Mouse (Mus musculus) thymus, adult 2 months (tissue): ENCODE measurements around the gene Sval2. TPM values are rescaled to one million over a fixed set of nuclear protein-coding genes. Genes with fewer than 3 reads are reported as not detected.

Source experiments
- DNase-seq: peaks from one replicate; pipeline ENCODE4 v3.0.0; 2021
- H3K27ac ChIP-seq: fragments of 200-500 bp; 2 replicates; pipeline ENCODE4 v1.5.1; 2012; ENCODE audit warnings: low read length, control low read depth; ENCODE audit not compliant: control insufficient read depth, insufficient read depth
- H3K27me3 ChIP-seq: fragments of 200-500 bp; 2 replicates; pipeline ENCODE4 v1.6.1; 2012; ENCODE audit warnings: mild to moderate bottlenecking, low read length, moderate library complexity, mixed read lengths; ENCODE audit not compliant: control insufficient read depth, insufficient read depth
- H3K36me3 ChIP-seq: fragments of 200-500 bp; 2 replicates; pipeline ENCODE4 v1.6.1; 2012; ENCODE audit warnings: mild to moderate bottlenecking, low read length, moderate library complexity; ENCODE audit not compliant: control insufficient read depth, insufficient read depth
- H3K4me1 ChIP-seq: fragments of 200-500 bp; replicated peaks from 2 replicates; pipeline ENCODE4 v1.6.1; 2012; ENCODE audit warnings: low read length; ENCODE audit not compliant: control insufficient read depth, insufficient read depth
- H3K4me3 ChIP-seq: fragments of 200-500 bp; 2 replicates; pipeline ENCODE4 v1.5.1; 2012; ENCODE audit warnings: mild to moderate bottlenecking, low read length, control low read depth, moderate library complexity; ENCODE audit not compliant: control insufficient read depth, insufficient read depth
- CTCF ChIP-seq: fragments of 200-500 bp; IDR thresholded peaks from 2 replicates; pipeline ENCODE4 v1.5.1; 2012; ENCODE audit warnings: mild to moderate bottlenecking, control low read depth, low read length, moderate library complexity, borderline replicate concordance; ENCODE audit not compliant: control insufficient read depth, poor library complexity, insufficient read depth; ENCODE audit errors: extremely low read depth
- POLR2A ChIP-seq: fragments of 200-500 bp; IDR thresholded peaks from 2 replicates; pipeline ENCODE4 v1.6.1; 2012; ENCODE audit warnings: mild to moderate bottlenecking, low read length, control low read depth, moderate library complexity; ENCODE audit not compliant: control insufficient read depth, poor library complexity, insufficient read depth; ENCODE audit errors: extremely low read depth
- WGBS: fragments of 180-500 bp; shearing (Covaris S2); methylation state at CpG from one replicate; pipeline ENCODE4 v1.1.7; 2018; 5-methylcytosine and 5-hydroxymethylcytosine counted together
- polyA plus RNA-seq: library from polyadenylated mRNA; depleted of rRNA; stranded (reverse); fragments of >200 nt; gene quantifications from 2 replicates; pipeline ENCODE4 v1.2.3, GENCODE M21; 2012; rRNA removed

Gene Sval2
- polyA plus RNA-seq: not detected in 2 replicates

GRCm38 (mm10) chr6:41852689-41853088, at the start of gene Sval2:
Sval2 (plus strand) TSS chr6:41852989.
- Histone ChIP-seq H3K36me3 (no peaks in the 10 kb centered on the region), H3K27ac (no peak within 1 kb of the TSS), H3K27me3 (no peaks in the 10 kb centered on the region), H3K4me3 (no peak within 1 kb of the TSS), H3K4me1 (no peaks in the 10 kb centered on the region)
- WGBS: 92% methylated on average over 3 of the region's 3 CpGs
- no peak for DNase-seq
- TF ChIP-seq POLR2A: no peak

DNA sequence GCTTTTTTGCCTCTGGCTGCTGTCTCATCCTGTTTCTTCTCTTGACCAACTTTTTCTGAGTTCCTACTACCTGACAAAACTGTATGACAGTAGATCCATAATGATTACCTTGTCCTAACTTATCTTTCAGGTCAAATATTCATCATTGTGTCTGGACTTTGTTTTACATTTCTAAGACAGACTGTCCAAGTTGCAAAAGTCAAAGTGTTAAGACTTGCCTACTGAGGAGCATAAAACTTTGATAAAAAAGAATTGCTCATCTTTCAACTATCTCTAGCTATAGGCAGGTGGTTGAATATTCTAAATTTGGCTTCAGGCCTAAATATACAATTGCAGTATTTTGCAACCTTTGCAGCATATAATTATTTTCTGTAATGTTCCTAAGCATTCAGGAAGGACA, 28.7 kb upstream of the Sval2 start:
- no peak for TF ChIP-seq POLR2A
- no peak for TF ChIP-seq CTCF
- Histone ChIP-seq H3K27ac (no peak overlapping the region), H3K36me3 (no peaks in the 10 kb centered on the region), H3K4me3 (no peak overlapping the region), H3K27me3 (no peaks in the 10 kb centered on the region), H3K4me1 (no peaks in the 10 kb centered on the region)
- no peak for DNase-seq

GRCm38 (mm10) chr6:41829516-41829915, 23.3 kb upstream of the Sval2 start:
- no peak for DNase-seq
- no peak overlapping the region for H3K4me3 ChIP-seq
- TF ChIP-seq POLR2A (no peak), CTCF (no peak)
- H3K27ac ChIP-seq: no peak overlapping the region
- H3K4me1 ChIP-seq: no peaks in the 10 kb centered on the region
- 99% methylated on average over 2 of the region's 2 CpGs for WGBS
- H3K27me3 ChIP-seq: no peaks in the 10 kb centered on the region
- H3K36me3 ChIP-seq: no peaks in the 10 kb centered on the region

GRCm38 (mm10) chr6:41847235-41847634, 5.6 kb upstream of the Sval2 start, which contains the start of gene Pip:
Pip (plus strand) TSS chr6:41847535.
- no peak for DNase-seq
- H3K27me3 ChIP-seq: no peaks in the 10 kb centered on the region
- no peaks in the 10 kb centered on the region for H3K4me1 ChIP-seq
- TF ChIP-seq CTCF (no peak), POLR2A (no peak)
- H3K36me3 ChIP-seq: no peaks in the 10 kb centered on the region
- 99% methylated on average over 2 of the region's 2 CpGs for WGBS
- no peak within 1 kb of the TSS for H3K4me3 ChIP-seq
- H3K27ac ChIP-seq: no peak within 1 kb of the TSS

GRCm38 (mm10) chr6:41864038-41864437, 11.2 kb downstream of the Sval2 start:
- Histone ChIP-seq H3K4me3 (no peak overlapping the region), H3K27ac (no peak overlapping the region), H3K27me3 (no peaks in the 10 kb centered on the region), H3K36me3 (no peaks in the 10 kb centered on the region), H3K4me1 (no peaks in the 10 kb centered on the region)
- 87% methylated on average over 2 of the region's 2 CpGs for WGBS
- DNase-seq: no peak
- TF ChIP-seq CTCF (no peak), POLR2A (no peak)

- no peaks in the 10 kb centered on the region for H3K27me3 ChIP-seq
- 87% methylated on average over 5 of the region's 5 CpGs for WGBS
- TF ChIP-seq CTCF (no peak), POLR2A (no peak)
Measured at GRCm38 (mm10) chr6:41911625-41912024, 58.8 kb downstream of the Sval2 start.

More at GRCm38 (mm10) chr6:41911625-41912024, 58.8 kb downstream of the Sval2 start:
- H3K4me1 ChIP-seq: no peaks in the 10 kb centered on the region
- no peak for DNase-seq
- no peak overlapping the region for H3K27ac ChIP-seq
- H3K36me3 ChIP-seq: no peaks in the 10 kb centered on the region
- no peak overlapping the region for H3K4me3 ChIP-seq

Other genes with a start within 250 kb of the Sval2 start
- 277 and 293 TPM in 2 replicates for gene Ephb6, start 247.5 kb upstream of the Sval2 start, polyA plus RNA-seq
- gene Trpv6, start 216.6 kb upstream of the Sval2 start, polyA plus RNA-seq: 0.05 TPM in 2 replicates
- gene Trpv5, start 172.2 kb upstream of the Sval2 start, polyA plus RNA-seq: not detected in 2 replicates
- not detected in 2 replicates for gene Llcfc1, start 168.6 kb upstream of the Sval2 start, polyA plus RNA-seq
- gene Kel, start 148.7 kb upstream of the Sval2 start, polyA plus RNA-seq: 0.52 and 1.00 TPM in 2 replicates
- gene Olfr459, start 77.8 kb upstream of the Sval2 start, polyA plus RNA-seq: not detected in 2 replicates
- gene Pip, start 5.5 kb upstream of the Sval2 start, polyA plus RNA-seq: not detected in 2 replicates
- not detected in 2 replicates for gene Sval1, start 98.6 kb downstream of the Sval2 start, polyA plus RNA-seq
- not detected in 2 replicates for gene Sval3, start 115.2 kb downstream of the Sval2 start, polyA plus RNA-seq
- not detected in 2 replicates for gene Sva, start 185.4 kb downstream of the Sval2 start, polyA plus RNA-seq